Mouse (Mus musculus): ENCODE results near the gene Kctd18. TPM values are rescaled to one million over a fixed set of nuclear protein-coding genes. Genes with fewer than 3 reads are reported as not detected.

Gene Kctd18
- polyA plus RNA-seq, 1 experiment from 2014 or later: 24.3 TPM

DNA sequence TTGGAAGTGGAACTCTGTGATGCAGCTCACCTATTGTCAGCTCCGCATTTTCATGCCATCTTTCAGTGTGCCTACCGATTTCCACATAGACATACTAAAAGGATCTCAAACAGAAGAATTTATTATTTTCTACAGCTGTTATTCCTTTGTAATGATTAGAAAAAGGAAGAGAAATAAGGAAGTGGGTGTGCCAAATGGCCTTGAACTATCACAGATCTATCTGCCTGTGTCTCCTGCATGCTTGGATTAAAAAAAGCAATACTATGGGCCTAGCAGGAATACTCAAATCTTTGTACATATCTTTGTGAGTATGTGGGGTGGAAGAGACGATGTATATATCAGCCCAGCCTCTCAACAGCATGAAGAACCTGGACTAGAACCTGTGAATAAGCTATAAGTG is 41.9 kb downstream of the Kctd18 start:
- Histone ChIP-seq H3K36me3 (no peaks in the 10 kb centered on the region), H3K9me3 (no peaks in the 10 kb centered on the region), H3K27me3 (no peaks in the 10 kb centered on the region), H3K4me1 (replicated peaks) (no peaks in the 10 kb centered on the region), H3K27ac (no peak overlapping the region), H3K9ac (replicated peaks) (no peak overlapping the region), H3K4me3 (replicated peaks) (no peak overlapping the region), H3K4me2 (replicated peaks) (no peak overlapping the region)
- WGBS: 95% methylated on average over 3 of the region's 3 CpGs
- no peak for ATAC-seq

DNA sequence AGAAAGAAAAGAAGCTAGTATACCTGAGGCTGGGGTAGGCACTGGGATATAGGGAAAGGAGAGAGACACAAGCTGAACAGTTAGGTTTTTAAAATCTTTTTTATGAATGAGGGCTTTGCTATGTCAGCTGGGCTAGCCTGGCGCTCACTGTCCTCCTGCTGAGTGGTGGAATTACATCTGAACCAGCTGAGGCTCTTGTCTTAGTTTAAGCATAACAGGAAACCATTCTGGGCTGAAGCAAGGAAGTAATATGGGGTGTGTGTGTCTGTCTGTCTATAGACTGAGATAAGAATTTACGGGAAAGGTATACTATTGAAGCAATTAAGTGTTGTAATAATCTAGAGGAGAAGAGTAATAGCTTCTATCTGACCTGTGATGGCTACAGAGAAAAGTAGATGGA is 47.2 kb downstream of the Kctd18 start:
- Histone ChIP-seq H3K4me3 (replicated peaks) (no peak overlapping the region), H3K9ac (replicated peaks) (no peak overlapping the region), H3K27ac (no peak overlapping the region), H3K4me1 (replicated peaks) (peaks cover 12% of the 10 kb centered on the region), H3K9me3 (no peaks in the 10 kb centered on the region), H3K36me3 (no peaks in the 10 kb centered on the region), H3K4me2 (replicated peaks) (no peak overlapping the region), H3K27me3 (no peaks in the 10 kb centered on the region)
- no peak for ATAC-seq
- WGBS: 84% methylated on average over 2 of the region's 2 CpGs

DNA sequence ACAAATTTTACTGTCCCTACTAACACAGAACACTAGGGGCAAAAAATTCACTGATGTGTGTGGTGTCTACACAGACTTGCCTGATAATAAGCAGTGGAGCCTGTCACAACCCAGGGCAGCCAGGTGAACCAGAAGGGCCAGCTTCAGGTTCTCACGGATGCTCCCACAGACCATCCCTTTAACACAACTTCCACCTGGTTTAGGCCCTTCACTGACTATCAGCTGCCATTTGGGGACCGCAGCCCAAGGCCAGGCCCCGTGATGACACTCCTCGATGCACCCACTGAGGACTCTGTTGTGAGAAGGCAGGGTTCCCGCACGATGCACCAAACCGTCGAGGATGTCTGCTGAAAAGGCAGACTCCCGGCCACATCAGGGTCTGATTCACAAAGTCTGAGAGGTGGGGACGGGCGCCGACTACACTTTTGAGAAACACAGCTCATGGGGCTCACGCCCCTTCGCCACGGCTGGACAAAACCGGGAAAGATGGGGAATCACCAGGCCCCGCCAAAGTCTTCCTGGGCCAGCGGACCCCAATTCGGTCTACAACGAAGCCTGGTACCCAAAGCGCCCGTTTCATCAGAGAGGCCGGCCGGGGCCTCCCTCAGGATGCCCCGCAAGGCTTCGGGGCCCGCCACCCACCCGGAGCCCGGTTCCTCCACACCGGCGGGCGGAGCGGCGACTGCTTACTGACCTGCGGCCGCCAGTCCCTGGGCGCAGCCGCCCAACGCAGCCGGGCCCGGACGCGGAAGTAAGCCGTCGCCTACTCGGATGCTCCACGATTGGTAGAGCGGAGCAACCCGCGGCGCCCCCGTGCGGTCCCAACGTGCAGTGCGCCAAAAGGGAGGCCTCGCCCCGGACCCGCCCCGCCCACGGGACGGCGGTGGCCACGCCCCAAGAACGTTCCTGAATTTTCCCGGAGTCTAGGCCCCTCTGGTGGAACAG is 49.2 kb downstream of the Kctd18 start:
- Histone ChIP-seq H3K36me3 (peaks cover 6% of the 10 kb centered on the region), H3K4me1 (replicated peaks) (peaks cover 12% of the 10 kb centered on the region), H3K4me3 (replicated peaks) (peak overlapping the region; percentile 74), H3K9me3 (no peaks in the 10 kb centered on the region), H3K27ac (peak overlapping the region; percentile 84), H3K9ac (replicated peaks) (peak overlapping the region; percentile 83), H3K4me2 (replicated peaks) (peak overlapping the region; percentile 81), H3K27me3 (no peaks in the 10 kb centered on the region)
- WGBS: under 1% methylated on average over 64 of the region's 65 CpGs
- ATAC-seq: peak; percentile 98

DNA sequence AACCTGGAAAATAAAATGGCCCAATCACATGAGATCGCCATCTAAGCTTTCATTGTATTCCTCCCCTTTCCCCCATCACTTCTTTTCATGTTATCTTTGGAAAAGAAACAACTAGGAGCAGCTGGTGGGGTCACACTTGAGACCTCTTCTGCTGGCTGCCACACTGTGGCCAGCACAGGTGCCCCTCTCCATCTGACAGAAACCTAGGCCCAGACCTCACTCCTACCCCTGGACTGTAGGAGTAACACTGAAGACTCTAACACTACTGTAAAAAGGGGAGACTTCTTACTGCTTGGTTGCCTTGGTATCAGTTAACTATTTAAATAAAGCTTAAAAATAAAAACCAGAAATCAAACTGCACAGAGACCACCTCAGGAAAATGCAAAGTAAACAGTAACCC is 63.0 kb downstream of the Kctd18 start:
- Histone ChIP-seq H3K9me3 (no peaks in the 10 kb centered on the region), H3K4me3 (replicated peaks) (no peak overlapping the region)

DNA sequence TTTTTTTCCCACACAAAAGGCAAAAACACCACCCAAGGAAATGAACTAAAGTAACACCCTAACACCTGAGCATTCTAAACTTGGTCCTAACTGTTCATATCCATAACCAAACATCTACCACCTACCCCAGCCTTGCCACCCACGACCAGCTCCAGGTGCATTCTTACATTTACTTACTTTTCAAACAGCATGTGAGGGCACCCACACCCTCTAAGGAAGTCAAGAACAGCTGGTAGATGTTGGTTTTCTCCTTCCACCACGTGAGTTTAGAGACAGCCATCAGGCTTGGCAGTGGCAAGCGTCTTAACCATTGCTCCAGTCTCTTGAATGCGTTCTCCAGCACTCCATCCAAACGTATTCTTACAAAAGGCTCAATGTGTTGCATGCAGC is 64.4 kb downstream of the Kctd18 start:
- H3K4me2 ChIP-seq (replicated peaks): no peak overlapping the region
- no peak for ATAC-seq
- 90% methylated on average over 5 of the region's 5 CpGs for WGBS
- no peak overlapping the region for H3K4me3 ChIP-seq (replicated peaks)
- no peak overlapping the region for H3K27ac ChIP-seq
- no peaks in the 10 kb centered on the region for H3K27me3 ChIP-seq
- H3K36me3 ChIP-seq: peaks cover 38% of the 10 kb centered on the region
- H3K9me3 ChIP-seq: no peaks in the 10 kb centered on the region
- H3K9ac ChIP-seq (replicated peaks): no peak overlapping the region
- H3K4me1 ChIP-seq (replicated peaks): peaks cover 10% of the 10 kb centered on the region; the same call in 1 of the 2 replicates

More for the DNA sequence above, 63.0 kb downstream of the Kctd18 start:
- no peak for ATAC-seq
- peaks cover 45% of the 10 kb centered on the region for H3K36me3 ChIP-seq
- no peak overlapping the region for H3K9ac ChIP-seq (replicated peaks)
- peaks cover 10% of the 10 kb centered on the region; the same call in 1 of the 2 replicates for H3K4me1 ChIP-seq (replicated peaks)
- no peak overlapping the region for H3K27ac ChIP-seq
- no peak overlapping the region for H3K4me2 ChIP-seq (replicated peaks)
- H3K27me3 ChIP-seq: no peaks in the 10 kb centered on the region
- WGBS: 80% methylated on average over 1 of the region's 1 CpGs

DNA sequence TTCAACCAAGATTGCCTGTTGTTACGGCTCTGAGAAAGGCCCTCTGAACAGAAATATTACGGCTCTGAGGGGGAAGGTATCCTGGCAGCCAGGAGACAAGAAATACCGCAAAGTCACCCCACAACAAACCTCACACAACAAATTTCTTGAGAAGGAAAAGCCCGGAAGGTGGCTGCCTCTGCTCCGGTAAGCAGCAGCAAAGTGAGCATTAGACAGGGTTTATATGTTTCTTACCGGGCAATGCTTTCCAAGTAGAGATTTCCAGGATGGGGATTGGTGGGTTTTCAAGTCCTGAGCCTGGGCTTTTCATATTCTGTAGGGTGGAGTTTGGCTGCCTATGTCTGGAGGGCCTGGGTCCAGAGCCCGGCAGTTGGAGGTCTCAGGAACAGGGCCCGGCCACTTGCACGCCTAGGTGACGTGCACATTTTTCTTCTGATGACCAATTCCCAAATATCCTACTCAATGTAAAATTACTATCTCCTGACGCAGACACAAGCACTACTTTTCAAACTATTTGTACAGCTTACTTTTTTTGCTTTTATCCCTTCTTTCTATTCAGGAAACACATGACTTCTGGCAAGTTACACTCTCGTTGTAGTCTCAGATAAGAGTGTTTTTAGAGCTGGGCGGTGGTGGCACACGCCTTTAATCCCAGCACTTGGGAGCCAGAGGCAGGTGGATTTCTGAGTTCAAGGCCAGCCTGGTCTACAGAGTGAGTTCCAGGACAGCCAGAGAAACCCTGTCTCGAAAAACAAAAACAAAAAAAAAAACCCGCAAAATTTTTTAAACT is 65.0 kb downstream of the Kctd18 start:
- Histone ChIP-seq H3K4me1 (replicated peaks) (peaks cover 10% of the 10 kb centered on the region; the same call in 1 of the 2 replicates), H3K4me3 (replicated peaks) (no peak overlapping the region)
- 81% methylated on average over 16 of the region's 16 CpGs for WGBS

DNA sequence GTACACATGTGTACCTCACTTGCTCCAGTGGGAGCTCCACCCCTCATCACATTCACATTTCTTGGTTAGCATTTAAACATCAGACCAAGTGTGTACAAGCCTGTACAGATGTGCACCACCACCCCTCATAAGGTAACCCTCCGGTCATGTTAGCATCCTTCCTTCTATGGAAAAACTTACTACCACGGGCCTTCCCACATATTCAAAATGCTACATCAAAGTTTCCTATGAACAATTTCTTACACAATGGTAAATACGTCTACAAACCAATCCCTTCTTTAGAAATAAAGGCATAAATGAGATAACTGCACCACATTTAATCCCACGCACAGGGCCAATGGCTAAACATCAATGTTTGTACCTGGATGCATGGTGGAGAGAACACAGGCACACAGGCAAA is 66.2 kb downstream of the Kctd18 start:
- H3K36me3 ChIP-seq: peaks cover 28% of the 10 kb centered on the region
- 95% methylated on average over 4 of the region's 4 CpGs for WGBS
- peaks cover 19% of the 10 kb centered on the region for H3K4me1 ChIP-seq (replicated peaks)

More for the DNA sequence above, 65.0 kb downstream of the Kctd18 start:
- no peaks in the 10 kb centered on the region for H3K27me3 ChIP-seq
- H3K27ac ChIP-seq: no peak overlapping the region
- H3K4me2 ChIP-seq (replicated peaks): no peak overlapping the region
- H3K36me3 ChIP-seq: peaks cover 32% of the 10 kb centered on the region
- no peaks in the 10 kb centered on the region for H3K9me3 ChIP-seq
- no peak overlapping the region for H3K9ac ChIP-seq (replicated peaks)
- ATAC-seq: no peak

DNA sequence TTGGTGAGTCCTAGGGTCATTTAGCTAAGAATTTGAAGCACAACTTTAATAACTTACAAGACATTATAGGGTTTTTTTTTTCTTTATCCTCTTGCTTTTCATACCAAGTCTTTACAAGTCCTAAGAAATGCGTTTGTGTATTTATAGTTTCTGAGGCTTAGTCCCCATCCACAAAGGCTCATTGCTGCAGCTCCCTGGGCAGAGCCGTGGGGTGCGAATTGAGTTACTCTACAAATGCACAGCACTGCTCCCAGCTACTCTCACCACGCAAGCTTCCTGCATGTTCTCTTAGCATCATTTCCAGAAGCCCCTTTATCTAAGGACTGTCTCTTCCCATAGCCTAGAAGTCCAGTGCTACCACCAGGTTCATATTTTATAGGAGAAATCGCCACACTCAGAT is 69.0 kb downstream of the Kctd18 start:
- Histone ChIP-seq H3K4me3 (replicated peaks) (no peak overlapping the region), H3K4me1 (replicated peaks) (peaks cover 22% of the 10 kb centered on the region), H3K9me3 (no peaks in the 10 kb centered on the region), H3K4me2 (replicated peaks) (no peak overlapping the region), H3K36me3 (peaks cover 23% of the 10 kb centered on the region), H3K9ac (replicated peaks) (no peak overlapping the region), H3K27ac (no peak overlapping the region), H3K27me3 (no peaks in the 10 kb centered on the region)
- 58% methylated on average over 5 of the region's 5 CpGs for WGBS
- ATAC-seq: no peak

More for the DNA sequence above, 66.2 kb downstream of the Kctd18 start:
- Histone ChIP-seq H3K4me2 (replicated peaks) (no peak overlapping the region), H3K27ac (no peak overlapping the region; the same call in 1 of the 2 replicates), H3K4me3 (replicated peaks) (no peak overlapping the region), H3K9ac (replicated peaks) (no peak overlapping the region), H3K27me3 (no peaks in the 10 kb centered on the region), H3K9me3 (no peaks in the 10 kb centered on the region)
- ATAC-seq: no peak

DNA sequence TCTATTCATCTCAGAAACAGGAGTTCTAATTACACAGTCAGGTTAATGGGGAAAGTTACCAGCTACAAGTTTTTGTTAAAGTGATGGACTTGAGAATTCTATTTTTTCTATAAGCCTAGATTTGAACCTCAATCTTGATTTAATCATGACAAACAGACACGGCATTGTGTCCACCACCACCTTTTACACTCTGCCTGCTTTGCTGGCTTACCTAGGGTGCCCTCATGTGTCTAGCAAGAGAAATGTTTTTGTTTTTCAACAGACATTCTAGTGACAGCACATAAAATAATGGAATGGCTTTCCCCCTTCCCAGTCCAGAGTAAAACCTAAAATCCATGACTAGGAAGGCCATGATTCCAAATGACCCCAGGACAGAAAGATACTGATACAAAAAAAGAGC is 69.6 kb downstream of the Kctd18 start:
- H3K9me3 ChIP-seq: no peaks in the 10 kb centered on the region
- peaks cover 23% of the 10 kb centered on the region for H3K36me3 ChIP-seq
- no peak for ATAC-seq
- H3K4me2 ChIP-seq (replicated peaks): no peak overlapping the region
- H3K27me3 ChIP-seq: no peaks in the 10 kb centered on the region
- H3K9ac ChIP-seq (replicated peaks): no peak overlapping the region
- no peak overlapping the region for H3K27ac ChIP-seq
- 8% methylated on average over 1 of the region's 1 CpGs for WGBS
- no peak overlapping the region for H3K4me3 ChIP-seq (replicated peaks)
- H3K4me1 ChIP-seq (replicated peaks): peaks cover 22% of the 10 kb centered on the region

DNA sequence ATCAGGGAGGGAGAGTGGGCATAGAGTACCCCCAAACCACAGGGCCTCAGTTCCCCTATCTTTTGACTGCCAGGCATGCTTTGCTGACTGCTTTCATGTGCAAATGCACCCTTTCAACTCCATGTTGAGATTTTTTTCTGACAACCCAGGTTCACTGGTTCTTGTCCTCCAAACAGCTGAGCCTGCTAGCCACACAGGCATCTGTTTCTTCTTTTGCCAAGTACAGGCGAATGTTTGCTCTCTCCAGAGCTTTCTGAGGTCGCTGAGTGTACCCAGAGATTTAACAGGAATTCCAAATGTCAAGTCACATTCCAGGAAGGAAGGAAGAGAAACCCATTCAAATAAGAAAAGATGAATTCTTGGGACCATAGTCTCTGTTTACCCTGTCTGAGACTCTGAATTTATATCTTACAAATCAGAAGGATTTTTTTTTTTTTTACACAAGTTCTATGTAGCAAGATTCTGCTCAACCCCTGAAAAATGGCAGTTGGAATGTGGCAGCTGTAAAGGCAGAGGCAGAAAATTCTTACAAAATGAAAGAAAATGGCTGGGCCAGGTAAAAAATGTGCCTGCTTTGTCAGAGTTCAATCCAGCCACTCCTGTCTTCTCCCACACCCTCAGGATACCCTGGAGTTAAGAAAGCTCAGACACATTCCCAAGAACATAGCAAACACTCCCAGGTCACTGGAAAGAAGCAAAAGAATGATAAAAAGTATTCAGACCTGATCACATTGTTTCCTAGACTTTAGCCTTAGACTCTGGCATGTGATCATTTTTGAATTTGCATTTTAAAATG is 71.0 kb downstream of the Kctd18 start:
- Histone ChIP-seq H3K4me1 (replicated peaks) (peaks cover 18% of the 10 kb centered on the region), H3K4me3 (replicated peaks) (no peak overlapping the region), H3K9ac (replicated peaks) (no peak overlapping the region), H3K27me3 (no peaks in the 10 kb centered on the region), H3K27ac (no peak overlapping the region), H3K36me3 (peaks cover 31% of the 10 kb centered on the region), H3K4me2 (replicated peaks) (no peak overlapping the region), H3K9me3 (no peaks in the 10 kb centered on the region)
- 20% methylated on average over 2 of the region's 2 CpGs for WGBS
- ATAC-seq: no peak

DNA sequence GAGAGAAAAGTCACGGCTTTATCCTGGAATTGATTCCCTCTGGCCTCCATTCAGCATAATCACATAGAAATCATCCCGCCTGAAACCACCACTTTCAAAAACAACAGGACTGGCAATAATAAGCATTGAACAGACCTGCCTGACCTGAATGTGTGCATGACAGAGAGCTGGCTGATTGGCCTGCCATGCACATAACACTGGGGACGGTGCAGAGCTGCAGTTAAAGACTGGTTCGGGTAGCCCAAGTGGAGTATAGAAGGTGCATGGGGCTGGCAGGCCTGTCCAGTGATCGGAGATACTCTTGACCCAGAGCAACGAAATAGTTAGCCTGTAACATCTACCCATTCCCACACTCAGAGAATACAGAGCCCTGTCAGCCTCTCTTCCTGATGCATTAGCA is 76.5 kb downstream of the Kctd18 start:
- 54% methylated on average over 6 of the region's 6 CpGs for WGBS
- no peaks in the 10 kb centered on the region for H3K9me3 ChIP-seq
- H3K4me2 ChIP-seq (replicated peaks): no peak overlapping the region
- H3K4me1 ChIP-seq (replicated peaks): peaks cover 28% of the 10 kb centered on the region
- H3K36me3 ChIP-seq: peaks cover 36% of the 10 kb centered on the region
- no peak overlapping the region for H3K4me3 ChIP-seq (replicated peaks)
- H3K27me3 ChIP-seq: no peaks in the 10 kb centered on the region
- H3K9ac ChIP-seq (replicated peaks): no peak overlapping the region
- peak; percentile 64 for ATAC-seq
- peak overlapping the region; percentile 48 for H3K27ac ChIP-seq

Measured in midbrain, embryonic 13.5 days (tissue).